Mouse (Mus musculus): ENCODE measurements around the gene Ank3. TPM values are rescaled to one million over a fixed set of nuclear protein-coding genes. Genes with fewer than 3 reads are reported as not detected.

Ank3 gene
- polyA plus RNA-seq, 1 experiment, result 13.9 TPM

DNA sequence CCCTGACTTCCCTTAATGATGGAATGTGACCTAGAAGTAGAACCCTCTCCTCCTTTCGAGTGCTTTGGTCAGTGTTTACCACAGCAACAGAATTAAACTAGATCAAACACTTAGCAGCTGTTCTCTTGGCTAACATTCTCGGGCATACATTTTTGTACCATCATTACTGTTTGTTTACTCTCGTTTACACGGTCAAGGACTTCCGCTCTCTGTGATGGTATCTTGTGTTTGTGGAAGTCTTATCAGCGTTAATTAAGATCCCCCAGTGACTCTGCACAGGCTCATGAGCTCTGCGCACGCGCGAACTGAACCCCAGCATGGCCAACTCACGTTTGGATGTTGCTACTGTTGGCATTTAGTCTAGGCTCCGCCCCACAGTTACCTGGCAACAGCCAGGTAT lies 16.3 kb downstream of the Ank3 start:
- DNase-seq (ENCODE audit: low read depth), result no peak

DNA sequence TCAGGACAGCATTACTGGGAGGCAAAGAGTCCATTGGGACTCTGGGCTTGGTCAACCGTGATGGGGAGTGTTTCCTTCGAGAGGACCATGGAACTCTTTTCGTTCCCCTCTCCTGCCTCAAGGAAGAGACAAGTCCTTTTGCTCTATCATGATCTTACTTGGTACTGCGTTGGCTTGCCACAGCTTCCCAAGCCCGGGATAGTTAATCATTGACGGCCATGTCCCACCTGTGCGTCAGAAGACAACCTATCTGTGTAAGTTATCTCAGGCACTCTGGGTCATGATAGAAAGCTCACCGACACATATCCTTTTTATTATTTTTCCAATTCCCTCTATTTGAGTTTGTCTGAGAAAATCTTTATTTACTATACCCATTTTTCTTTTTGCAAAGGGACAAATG lies 20.1 kb downstream of the Ank3 start:
- no peak for DNase-seq (ENCODE audit: low read depth)

DNA sequence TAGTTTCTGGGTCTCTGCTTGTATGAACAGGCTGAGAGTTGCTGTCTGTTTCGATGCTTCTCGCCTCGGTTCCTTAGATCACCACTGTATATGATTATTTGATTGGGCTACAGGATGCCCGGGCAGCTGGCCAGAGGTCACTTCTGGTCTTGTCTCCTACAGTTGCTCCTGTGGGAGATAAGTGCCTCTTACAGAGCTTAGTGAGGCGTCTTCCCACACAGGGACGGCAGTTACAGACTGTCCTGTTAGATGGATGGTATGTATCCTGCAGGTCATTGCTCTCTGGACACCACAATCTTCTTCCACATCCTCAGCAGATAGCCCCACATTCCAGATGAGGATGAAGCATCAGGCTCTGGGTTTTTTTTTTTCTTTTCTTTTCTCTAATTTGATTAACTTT lies 21.7 kb downstream of the Ank3 start:
- DNase-seq (ENCODE audit: low read depth), result no peak

GRCm38 (mm10) chr10:69424051-69424450 lies 25.5 kb downstream of the Ank3 start:
- DNase-seq (ENCODE audit: low read depth), result no peak

- no peak for DNase-seq (ENCODE audit: low read depth)
These were observed 31.6 kb downstream of the Ank3 start for GRCm38 (mm10) chr10:69430138-69430537.

DNA sequence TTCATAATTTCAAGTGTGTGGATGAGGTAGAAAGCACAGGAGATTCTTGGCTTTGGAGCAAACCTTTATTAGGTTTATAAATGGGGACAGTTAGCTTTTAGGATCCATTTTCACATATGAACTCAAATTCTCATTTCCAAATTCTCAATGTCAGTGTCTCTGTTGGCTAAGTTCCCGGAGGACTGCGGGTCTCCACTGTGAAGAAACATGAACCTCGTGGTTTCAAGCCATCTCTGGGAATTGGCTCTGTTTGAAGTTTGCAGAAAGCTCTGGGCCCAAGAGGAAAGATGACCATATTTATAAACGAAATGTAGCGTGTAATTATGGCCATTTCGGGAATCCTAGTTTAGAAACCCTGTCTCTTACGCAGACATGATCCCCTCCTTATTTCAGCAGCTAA lies 32.5 kb downstream of the Ank3 start:
- DNase-seq (ENCODE audit: low read depth), result no peak

- DNase-seq (ENCODE audit: low read depth), result no peak
These were observed 36.6 kb downstream of the Ank3 start for GRCm38 (mm10) chr10:69435213-69435612.

DNA sequence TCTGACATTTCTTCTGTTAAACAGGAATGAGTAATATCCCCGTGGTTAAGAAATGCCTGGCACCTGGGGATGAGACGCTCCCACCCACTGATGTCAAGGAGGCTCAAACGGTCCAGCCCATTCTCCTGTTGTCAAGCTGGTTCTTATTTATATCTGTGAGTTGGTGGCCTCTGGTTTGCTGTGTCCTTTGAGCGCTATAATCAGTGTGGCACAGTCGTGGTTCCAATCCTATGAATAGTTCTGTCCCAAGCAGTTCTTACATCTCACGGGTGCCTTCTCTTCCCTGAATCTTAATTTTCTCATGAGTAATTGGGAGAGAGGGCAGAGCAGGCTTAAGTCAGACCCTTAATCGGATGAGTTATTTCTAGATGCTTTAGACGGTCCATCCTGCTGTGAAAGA lies 40.9 kb downstream of the Ank3 start:
- no peak for DNase-seq (ENCODE audit: low read depth)

DNA sequence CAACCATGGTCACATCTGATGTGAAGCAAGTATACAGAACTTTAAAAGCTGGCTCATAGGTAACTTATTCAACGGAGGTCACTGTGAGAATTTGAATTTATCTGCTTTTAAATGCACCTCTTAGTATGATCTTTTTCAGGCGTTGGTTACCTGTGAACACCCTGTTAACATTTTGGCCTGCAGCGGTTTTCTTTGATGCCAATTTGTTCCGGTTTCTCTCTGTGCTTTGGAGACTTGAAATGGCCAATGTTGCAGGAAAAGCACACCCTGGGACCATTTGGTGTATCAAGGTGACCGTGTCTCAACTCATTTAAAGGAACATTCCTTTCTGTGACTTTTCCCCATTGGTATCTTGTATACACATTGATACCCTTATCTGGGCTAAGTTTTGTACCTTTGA lies 46.0 kb downstream of the Ank3 start:
- DNase-seq (ENCODE audit: low read depth), result no peak

DNA sequence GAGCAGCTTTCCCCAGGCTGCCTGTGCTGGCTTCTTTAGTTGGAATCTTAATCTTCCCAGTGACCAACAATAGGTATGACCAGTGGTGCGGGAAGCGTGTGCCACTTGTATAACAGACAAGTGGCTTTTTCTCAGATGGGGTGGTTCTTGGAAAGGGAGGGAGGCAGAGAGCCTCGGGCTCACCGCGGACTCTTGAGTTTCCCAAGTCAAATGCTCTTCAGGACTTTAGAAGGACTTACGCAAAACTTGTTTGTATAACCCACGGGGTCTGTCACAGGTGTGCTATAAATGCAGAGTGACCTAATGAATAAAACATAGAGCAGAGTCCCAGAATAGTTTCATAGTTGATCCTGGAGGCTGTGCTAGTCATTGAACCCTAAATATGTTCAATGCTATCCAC lies 47.4 kb downstream of the Ank3 start:
- no peak for DNase-seq (ENCODE audit: low read depth)

- no peak for DNase-seq (ENCODE audit: low read depth)
These were observed 48.0 kb downstream of the Ank3 start for GRCm38 (mm10) chr10:69446566-69446965.

DNA sequence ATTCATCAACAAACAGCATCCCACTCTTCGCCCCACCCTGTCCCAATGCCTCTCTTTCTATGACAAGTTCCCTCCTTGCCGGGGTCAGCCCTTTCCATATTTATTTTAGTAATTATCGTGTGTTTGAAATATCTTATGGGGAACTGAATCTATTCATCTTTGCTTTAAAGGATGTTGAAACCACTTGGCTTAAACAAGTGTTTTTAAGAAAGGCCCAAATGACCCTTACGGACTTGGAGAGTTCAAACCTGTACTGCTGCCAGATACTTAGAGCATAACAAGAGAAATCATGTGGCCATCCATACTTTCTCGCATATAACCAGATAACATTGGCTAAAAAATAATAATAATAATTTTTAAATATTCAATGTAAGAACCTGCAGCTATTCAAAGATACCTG lies 48.7 kb downstream of the Ank3 start:
- no peak for DNase-seq (ENCODE audit: low read depth)

DNA sequence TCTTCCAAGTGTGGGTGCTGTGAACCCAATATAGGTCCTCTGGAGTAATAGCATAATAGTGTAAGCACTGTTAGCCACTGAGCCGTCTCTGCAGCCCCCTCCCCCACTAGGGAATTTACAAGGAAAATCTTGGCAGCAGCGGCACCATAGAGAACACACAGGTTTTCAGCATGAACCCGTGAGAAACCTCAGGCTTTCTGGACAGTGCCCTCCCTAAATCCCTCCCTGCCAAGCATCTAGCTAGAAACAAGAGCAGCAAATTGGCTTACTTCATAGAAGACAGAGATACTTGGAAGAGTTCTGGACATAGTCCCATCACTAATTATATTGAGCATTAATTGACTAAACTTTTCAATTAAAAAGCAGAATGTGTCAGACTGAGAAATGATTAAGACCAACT lies 49.6 kb downstream of the Ank3 start:
- DNase-seq (ENCODE audit: low read depth), result no peak

DNA sequence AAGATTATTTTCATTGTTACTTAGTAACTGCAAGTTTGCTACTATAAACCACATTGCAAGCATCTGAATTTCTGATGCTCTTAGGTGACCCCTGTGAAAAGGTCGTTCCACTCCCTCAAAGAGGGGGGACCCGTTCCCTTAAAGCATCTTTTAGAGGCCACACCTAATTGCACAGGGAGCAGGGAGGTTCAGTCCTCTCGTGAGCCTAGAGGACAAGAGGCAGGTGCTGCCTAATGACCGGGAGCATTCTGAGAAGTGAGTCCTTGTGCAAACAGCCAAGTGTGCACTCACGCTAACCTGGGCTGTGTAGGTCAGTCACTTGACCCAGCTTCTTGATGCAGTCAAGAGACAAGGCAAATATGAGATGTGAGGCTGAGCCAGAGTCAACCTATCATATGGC lies 52.4 kb downstream of the Ank3 start:
- no peak for DNase-seq (ENCODE audit: low read depth)

DNA sequence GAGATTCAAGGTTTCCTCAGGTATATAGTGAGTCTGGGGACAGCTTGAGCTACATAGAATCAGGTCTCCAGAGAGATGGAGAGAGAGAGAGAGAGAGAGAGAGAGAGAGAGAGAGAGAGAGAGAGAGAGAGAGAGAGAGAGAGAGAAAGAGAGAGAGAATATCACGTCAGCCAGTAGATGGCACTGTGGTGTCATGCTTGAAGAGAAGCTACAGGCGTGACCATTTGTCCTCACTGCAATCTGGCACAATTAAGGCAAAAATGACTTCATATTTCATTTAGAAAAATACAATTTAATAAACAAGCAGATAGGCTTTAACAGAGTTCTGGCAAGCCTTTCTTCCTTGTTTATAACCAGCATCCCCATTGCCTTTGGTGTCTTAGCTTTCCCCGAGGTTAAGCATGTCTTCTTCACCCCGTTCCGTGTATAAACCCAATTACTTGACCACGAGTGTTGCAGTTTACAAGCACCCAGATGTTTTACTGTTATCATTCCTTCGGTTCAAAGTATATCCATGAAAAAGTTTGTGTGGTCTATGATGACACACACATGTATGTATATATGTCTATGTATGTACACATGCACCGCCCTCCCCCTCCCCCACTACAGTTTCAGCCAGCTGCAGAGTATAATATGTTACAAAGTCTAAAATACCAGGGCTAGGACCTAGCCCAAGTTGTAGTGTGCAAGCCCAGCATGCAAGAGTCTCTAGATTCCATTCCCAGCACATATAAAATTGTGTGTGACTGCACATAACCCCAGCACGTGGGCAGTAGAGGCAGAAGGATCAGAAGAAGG lies 53.8 kb downstream of the Ank3 start:
- no peak for DNase-seq (ENCODE audit: low read depth)

- DNase-seq (ENCODE audit: low read depth), result no peak
These were observed 55.0 kb downstream of the Ank3 start for GRCm38 (mm10) chr10:69453531-69453930.

DNA sequence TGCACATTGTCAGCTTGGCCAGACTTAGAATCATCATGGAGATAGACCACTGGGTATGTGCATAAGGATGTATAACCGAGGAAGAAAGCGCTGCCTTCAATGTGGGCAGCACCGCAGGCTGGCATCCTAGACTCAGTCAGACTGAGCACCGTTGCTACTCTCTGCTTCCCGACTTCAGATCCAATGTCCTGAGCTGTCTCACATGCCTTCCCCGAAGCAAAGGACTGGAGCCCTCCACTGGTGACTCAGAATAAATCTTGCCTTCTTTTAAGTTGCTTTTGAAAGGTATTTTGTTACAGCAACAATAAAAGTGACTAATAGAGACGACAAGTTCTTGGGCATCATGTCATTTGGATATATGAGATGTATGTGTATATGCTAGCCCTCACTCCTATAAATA lies 55.9 kb downstream of the Ank3 start:
- DNase-seq (ENCODE audit: low read depth), result no peak

- DNase-seq (ENCODE audit: low read depth), result no peak
These were observed 66.3 kb downstream of the Ank3 start for GRCm38 (mm10) chr10:69464826-69465225.

DNA sequence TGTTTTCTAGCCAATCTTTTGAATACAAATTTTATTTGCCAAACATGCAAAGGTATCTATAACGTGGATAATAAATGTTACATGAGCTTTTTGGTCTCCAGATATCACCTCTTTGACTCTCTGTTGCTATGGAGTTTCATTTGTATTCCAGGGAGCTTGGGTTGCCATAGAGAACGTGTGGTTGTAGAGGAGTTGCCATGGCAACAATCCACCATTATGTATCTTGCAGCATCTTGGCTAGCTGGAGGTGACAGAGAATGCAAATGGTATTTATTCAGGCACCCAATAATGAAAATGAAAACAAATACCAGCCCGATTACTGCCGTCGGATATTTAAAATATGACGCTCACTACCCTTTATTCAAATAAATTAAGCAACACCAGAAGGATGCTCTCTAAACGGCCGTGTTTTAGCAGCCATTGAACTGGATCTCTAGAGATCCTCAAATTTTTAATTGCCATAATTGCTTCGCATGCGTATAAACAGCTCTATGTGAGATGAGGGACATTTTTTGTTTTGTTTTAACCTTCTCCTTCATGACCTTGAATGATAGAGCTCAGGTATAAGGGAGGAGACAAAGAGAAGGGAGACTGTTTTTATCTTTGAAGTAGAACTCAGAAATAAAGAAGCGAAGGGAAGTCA lies 67.1 kb downstream of the Ank3 start:
- DNase-seq (ENCODE audit: low read depth), result no peak

DNA sequence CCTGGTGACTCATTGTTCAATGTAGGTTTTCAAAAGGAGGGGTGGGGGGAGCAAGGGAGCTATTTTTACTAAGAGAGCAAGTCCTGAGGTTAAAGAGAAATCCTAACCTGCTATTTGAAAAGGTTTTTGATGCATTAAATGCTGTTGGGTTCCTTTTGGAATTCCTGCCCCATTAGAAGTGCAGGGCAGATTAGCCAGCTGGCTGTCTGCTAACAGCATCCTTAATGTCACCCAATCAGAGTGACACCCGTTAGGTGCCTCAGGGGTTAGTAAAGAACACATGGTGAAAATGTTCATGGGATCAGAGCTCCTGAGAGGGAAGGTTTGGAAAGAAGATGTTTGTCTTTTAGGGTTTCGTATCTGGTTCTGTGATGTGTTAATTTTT lies 67.6 kb downstream of the Ank3 start:
- no peak for DNase-seq (ENCODE audit: low read depth)

- no peak for DNase-seq (ENCODE audit: low read depth)
These were observed 68.0 kb downstream of the Ank3 start for GRCm38 (mm10) chr10:69466586-69466985.

- DNase-seq (ENCODE audit: low read depth), result no peak
These were observed 68.6 kb downstream of the Ank3 start for GRCm38 (mm10) chr10:69467182-69467581.

GRCm38 (mm10) chr10:69471841-69472240 lies 73.3 kb downstream of the Ank3 start:
- no peak for DNase-seq (ENCODE audit: low read depth)

DNA sequence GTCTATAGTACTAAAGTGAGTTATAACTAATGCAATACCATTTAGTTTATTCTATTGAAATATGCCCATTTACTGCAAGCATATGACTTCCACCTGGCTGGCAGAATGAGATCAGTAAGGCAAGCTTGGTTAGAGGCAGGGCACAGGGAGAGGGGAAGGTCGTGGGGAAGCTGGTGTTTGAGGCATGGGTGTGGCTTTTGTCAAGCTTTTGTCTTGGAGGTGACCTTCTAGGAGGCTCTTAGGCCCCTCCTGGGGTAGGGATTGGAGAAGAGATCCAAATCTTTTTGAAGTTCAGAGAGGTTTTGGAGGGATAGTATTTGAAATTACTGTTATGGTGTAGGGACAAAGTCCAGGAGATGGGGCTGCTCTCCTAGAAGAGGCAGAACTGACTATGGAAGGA lies 78.3 kb downstream of the Ank3 start:
- DNase-seq (ENCODE audit: low read depth), result no peak
